In genomic region chr15:100463712-100464111, GRCm38 (mm10) we compare ENCODE assay signal across 8 mouse cellular contexts. TPM values are rescaled to one million over a fixed set of nuclear protein-coding genes. Genes with fewer than 3 reads are reported as not detected.
DNase-seq lines count a peak whose midpoint lies in the region; ATAC-seq and TF ChIP-seq lines count a peak whose summit lies in the region.
"Had no signal": no experiment of that assay in that cellular context is flagged by ENCODE, and none has a peak within 500 bp of the region (broad histone marks: within the 10 kb centered on the region; RNA-seq: fewer than 3 reads in every experiment).

No protein-coding gene starts in this region.

- 28% methylated on average over 6 of the region's 6 CpGs for WGBS in midbrain, embryonic 10.5 days
- WGBS in midbrain, embryonic 15.5 days: 27% methylated on average over 6 of the region's 6 CpGs
- 23% methylated on average over 6 of the region's 6 CpGs for WGBS in limb, embryonic 14.5 days

- no peaks in the 10 kb centered on the region for H3K9me3 ChIP-seq in midbrain, embryonic 10.5 days (replicated peaks)
- no peaks in the 10 kb centered on the region for H3K9me3 ChIP-seq in midbrain, embryonic 15.5 days
- H3K9me3 ChIP-seq in limb, embryonic 14.5 days (ENCODE audit: control insufficient read depth, low read length): no peaks in the 10 kb centered on the region
- H3K9me3 ChIP-seq: heart, embryonic 13.5 days had no signal

- H3K9ac ChIP-seq in midbrain, embryonic 15.5 days: no peak overlapping the region
- H3K9ac ChIP-seq in limb, embryonic 14.5 days (ENCODE audit: low read depth, low read length, severe bottlenecking): no peak overlapping the region
- H3K9ac ChIP-seq: heart, embryonic 13.5 days had no signal

- no peak for TF ChIP-seq POLR2A in limb, embryonic 14.5 days (IDR thresholded peaks at IDR 0.05; ENCODE audit: borderline replicate concordance, extremely low read depth, insufficient read depth, insufficient read length)

- H3K36me3 ChIP-seq in midbrain, embryonic 10.5 days: no peaks in the 10 kb centered on the region
- H3K36me3 ChIP-seq in midbrain, embryonic 15.5 days (replicated peaks): no peaks in the 10 kb centered on the region
- no peaks in the 10 kb centered on the region for H3K36me3 ChIP-seq in limb, embryonic 14.5 days (ENCODE audit: control insufficient read depth, insufficient read depth, low read length)
- H3K36me3 ChIP-seq: heart, embryonic 13.5 days had no signal

- H3K4me2 ChIP-seq in midbrain, embryonic 15.5 days: no peak overlapping the region
- no peak overlapping the region for H3K4me2 ChIP-seq in limb, embryonic 14.5 days (replicated peaks; ENCODE audit: low read depth, low read length, severe bottlenecking)
- H3K4me2 ChIP-seq: heart, embryonic 13.5 days had no signal

- no peak overlapping the region for H3K27ac ChIP-seq in midbrain, embryonic 10.5 days (replicated peaks)
- H3K27ac ChIP-seq in midbrain, embryonic 15.5 days: no peak overlapping the region
- no peak overlapping the region for H3K27ac ChIP-seq in limb, embryonic 14.5 days (replicated peaks; ENCODE audit: low read depth, low read length)
- H3K27ac ChIP-seq: heart, embryonic 13.5 days had no signal

- no peak for ATAC-seq in midbrain, embryonic 15.5 days (replicated peaks)
- 0 out of 2 replicates have a peak, but pooled peaks have one; percentile 20 for ATAC-seq in limb, embryonic 14.5 days (ENCODE audit: low FRiP score, low read depth)

- H3K4me1 ChIP-seq in midbrain, embryonic 10.5 days: peaks cover 19% of the 10 kb centered on the region
- peaks cover 12% of the 10 kb centered on the region for H3K4me1 ChIP-seq in midbrain, embryonic 15.5 days
- H3K4me1 ChIP-seq in limb, embryonic 14.5 days (ENCODE audit: control insufficient read depth, insufficient read depth, low read length): peaks cover 8% of the 10 kb centered on the region; the same call in 1 of the 2 replicates

- H3K4me3 ChIP-seq in midbrain, embryonic 10.5 days: no peak overlapping the region
- H3K4me3 ChIP-seq in midbrain, embryonic 15.5 days: no peak overlapping the region
- H3K4me3 ChIP-seq in limb, embryonic 14.5 days (replicated peaks; ENCODE audit: low read length): no peak overlapping the region
- H3K4me3 ChIP-seq: heart, embryonic 13.5 days had no signal

- peak; percentile 57 for DNase-seq in midbrain, embryonic 10.5 days (ENCODE audit: low spot score)
- DNase-seq in T-cell, adult 2 months (ENCODE audit: low spot score): peak; percentile 73
- DNase-seq in cerebellum, postnatal 14 days: peak; percentile 82 to 88
- peak; percentile 86 for DNase-seq in induced T-regulatory cell, adult 2 months (ENCODE audit: low read depth)
- DNase-seq in limb, embryonic 14.5 days (ENCODE audit: low spot score): peak; percentile 40
- peak; percentile 48 for DNase-seq in right cerebral cortex, postnatal 25 days

- H3K27me3 ChIP-seq in midbrain, embryonic 10.5 days (ENCODE audit: low read depth, poor library complexity, severe bottlenecking): peaks cover 17% of the 10 kb centered on the region
- 0 out of 2 replicates have a peak, but pooled peaks cover 5% of the 10 kb centered on the region for H3K27me3 ChIP-seq in midbrain, embryonic 15.5 days (replicated peaks)
- no peaks in the 10 kb centered on the region for H3K27me3 ChIP-seq in limb, embryonic 14.5 days (ENCODE audit: control insufficient read depth, insufficient read depth, low read length)

RNA-seq across cellular contexts. Expression of gene Letmd1, which starts 5.1 kb away (rescaled TPM):
- 44.1 and 47.3 TPM in 2 replicates for polyA plus RNA-seq in midbrain, embryonic 10.5 days (2016; fragmentation: Nextera tagmentation; extraction: Ambion mirVana)
- 57.0 and 59.5 TPM in 2 replicates for polyA plus RNA-seq in midbrain, embryonic 15.5 days (2015; fragmentation: Nextera tagmentation; extraction: Ambion mirVana)
- 62.4 and 72.0 TPM in 2 replicates for polyA plus RNA-seq in limb, embryonic 14.5 days (2012; rRNA removed)
- polyA plus RNA-seq in limb, embryonic 14.5 days (2014; fragmentation: Nextera tagmentation; extraction: Ambion mirVana): 27.9 and 29.8 TPM in 2 replicates

RNA-seq across cellular contexts. Expression of gene Csrnp2, which starts 31.6 kb away (rescaled TPM):
- 16.7 and 22.0 TPM in 2 replicates for polyA plus RNA-seq in midbrain, embryonic 10.5 days (2016; fragmentation: Nextera tagmentation; extraction: Ambion mirVana)
- 53.5 and 55.7 TPM in 2 replicates for polyA plus RNA-seq in midbrain, embryonic 15.5 days (2015; fragmentation: Nextera tagmentation; extraction: Ambion mirVana)
- polyA plus RNA-seq in limb, embryonic 14.5 days (2012; rRNA removed): 14.6 and 17.9 TPM in 2 replicates
- polyA plus RNA-seq in limb, embryonic 14.5 days (2014; fragmentation: Nextera tagmentation; extraction: Ambion mirVana): 18.2 and 20.8 TPM in 2 replicates

RNA-seq across cellular contexts. Expression of gene Slc11a2, which starts 38.8 kb away (rescaled TPM):
- 26.3 and 26.7 TPM in 2 replicates for polyA plus RNA-seq in midbrain, embryonic 10.5 days (2016; fragmentation: Nextera tagmentation; extraction: Ambion mirVana)
- 28.0 and 31.0 TPM in 2 replicates for polyA plus RNA-seq in midbrain, embryonic 15.5 days (2015; fragmentation: Nextera tagmentation; extraction: Ambion mirVana)
- polyA plus RNA-seq in limb, embryonic 14.5 days (2012; rRNA removed): 30.3 and 41.1 TPM in 2 replicates
- polyA plus RNA-seq in limb, embryonic 14.5 days (2014; fragmentation: Nextera tagmentation; extraction: Ambion mirVana): 20.4 TPM in 2 replicates

RNA-seq across cellular contexts. Expression of gene Gm5475, which starts 41.8 kb away (rescaled TPM):
- 0.04 TPM in 1 of 2 replicates, not detected in the other for polyA plus RNA-seq in midbrain, embryonic 10.5 days (2016; fragmentation: Nextera tagmentation; extraction: Ambion mirVana)
- polyA plus RNA-seq in midbrain, embryonic 15.5 days (2015; fragmentation: Nextera tagmentation; extraction: Ambion mirVana): 0.09 TPM in 2 replicates
- 0.03 and 0.04 TPM in 2 replicates for polyA plus RNA-seq in limb, embryonic 14.5 days (2012; rRNA removed)
- 0.12 TPM in 1 of 2 replicates, not detected in the other for polyA plus RNA-seq in limb, embryonic 14.5 days (2014; fragmentation: Nextera tagmentation; extraction: Ambion mirVana)
